In the genomic region with DNA sequence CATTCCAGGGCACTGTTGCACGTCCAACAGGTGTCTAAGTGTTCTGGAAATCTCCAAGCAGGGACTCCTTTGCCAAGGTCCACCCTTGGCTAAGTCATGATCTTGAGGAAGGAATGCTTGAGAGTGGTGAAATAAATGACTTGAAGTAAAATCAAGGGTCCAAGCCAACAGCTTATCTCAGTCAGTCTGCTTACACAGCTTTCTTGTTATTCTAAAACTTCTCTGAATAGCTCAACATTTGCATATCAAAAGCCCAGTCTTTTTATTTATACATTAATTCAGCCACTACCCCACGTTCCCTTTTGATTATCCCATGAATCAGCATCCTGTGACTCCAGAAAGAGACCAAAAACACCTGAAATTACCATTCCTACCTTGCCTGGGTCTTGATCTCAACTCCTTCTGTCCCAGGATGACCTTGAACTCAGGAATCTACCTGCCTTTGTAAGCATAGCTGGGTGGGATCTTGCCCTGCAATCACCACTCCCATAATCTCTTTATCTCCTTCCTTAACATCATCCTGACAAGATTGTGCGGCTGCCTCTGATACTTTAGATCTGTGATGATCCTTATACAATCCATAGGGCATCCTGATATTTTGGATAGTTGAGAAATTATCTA, we compare ENCODE assay signal across 27 mouse cellular contexts. TPM values are rescaled to one million over a fixed set of nuclear protein-coding genes. Genes with fewer than 3 reads are reported as not detected.
DNase-seq lines count a peak whose midpoint lies in the region; ATAC-seq and TF ChIP-seq lines count a peak whose summit lies in the region.
"Had no signal": no experiment of that assay in that cellular context is flagged by ENCODE, and none has a peak within 500 bp of the region (broad histone marks: within the 10 kb centered on the region; RNA-seq: fewer than 3 reads in every experiment).

No protein-coding gene starts in this region.

- H3K4me3 ChIP-seq in heart, embryonic 11.5 days (ENCODE audit: low read depth, low read length): no peak overlapping the region
- H3K4me3 ChIP-seq in ES-Bruce4 (ENCODE audit: low read depth, low read length) (no peak overlapping the region), ES-E14 (ENCODE audit: insufficient read depth in 1 of 2, low read depth in 1 of 2, low read length in 2 of 2, poor library complexity in 1 of 2, severe bottlenecking in 1 of 2) (no peak overlapping the region)
- H3K4me3 ChIP-seq in forebrain, postnatal 0 days (ENCODE audit: low read depth, low read length): no peak overlapping the region
- no peak overlapping the region for H3K4me3 ChIP-seq in hindbrain, postnatal 0 days (ENCODE audit: low read length)
- H3K4me3 ChIP-seq: embryonic facial prominence, embryonic 13.5 days; embryonic facial prominence, embryonic 15.5 days; erythroblast, embryonic 14.5 days; forebrain, embryonic 10.5 days; forebrain, embryonic 12.5 days had no signal

- no peak overlapping the region for H3K9ac ChIP-seq in heart, embryonic 11.5 days (ENCODE audit: low read depth, low read length)
- no peak overlapping the region for H3K9ac ChIP-seq in ES-Bruce4 (ENCODE audit: low read depth, poor library complexity, severe bottlenecking)
- H3K9ac ChIP-seq in ES-E14 (ENCODE audit: insufficient read depth, low read depth, low read length, poor library complexity, severe bottlenecking): no peak overlapping the region
- H3K9ac ChIP-seq in forebrain, postnatal 0 days: no peak overlapping the region
- H3K9ac ChIP-seq in hindbrain, postnatal 0 days (replicated peaks; ENCODE audit: low read length): no peak overlapping the region
- H3K9ac ChIP-seq: embryonic facial prominence, embryonic 13.5 days; embryonic facial prominence, embryonic 15.5 days; forebrain, embryonic 12.5 days had no signal

- ATAC-seq in heart, embryonic 11.5 days (replicated peaks; ENCODE audit: insufficient number of reproducible peaks, low FRiP score, low TSS enrichment): no peak
- no peak for ATAC-seq in forebrain, postnatal 0 days
- no peak for ATAC-seq in hindbrain, postnatal 0 days
- ATAC-seq: CD4-positive, CD25-positive, alpha-beta regulatory T cell, adult 4 months; forebrain, embryonic 14.5 days; forebrain, embryonic 16.5 days had no signal

- H3K9me3 ChIP-seq in heart, embryonic 11.5 days (replicated peaks; ENCODE audit: control insufficient read depth, low read length): no peaks in the 10 kb centered on the region
- H3K9me3 ChIP-seq in ES-Bruce4 (replicated peaks; ENCODE audit: control insufficient read depth, insufficient read depth, low read length, poor library complexity, severe bottlenecking) (peaks cover 4% of the 10 kb centered on the region; the same call in 1 of the 2 replicates), ES-E14 (ENCODE audit: control insufficient read depth, insufficient read depth, low read depth, low read length) (no peaks in the 10 kb centered on the region)
- H3K9me3 ChIP-seq in forebrain, postnatal 0 days (ENCODE audit: low read length): no peaks in the 10 kb centered on the region
- 0 out of 2 replicates have a peak, but pooled peaks cover 4% of the 10 kb centered on the region for H3K9me3 ChIP-seq in hindbrain, postnatal 0 days (ENCODE audit: low read length)
- H3K9me3 ChIP-seq: embryonic facial prominence, embryonic 13.5 days; embryonic facial prominence, embryonic 15.5 days; forebrain, embryonic 10.5 days; forebrain, embryonic 12.5 days had no signal

- TF ChIP-seq EP300 in ES-Bruce4 (IDR thresholded peaks at IDR 0.05; ENCODE audit: insufficient read depth, low read depth, low read length): peak; percentile 53; the same call in 1 of the 2 replicates

- no peaks in the 10 kb centered on the region for H3K27me3 ChIP-seq in heart, embryonic 11.5 days (ENCODE audit: control insufficient read depth, insufficient read depth, low read length)
- H3K27me3 ChIP-seq in ES-Bruce4 (ENCODE audit: control insufficient read depth, insufficient read depth, low read length, poor library complexity, severe bottlenecking): no peaks in the 10 kb centered on the region
- H3K27me3 ChIP-seq in forebrain, postnatal 0 days (ENCODE audit: insufficient read depth, low read length): no peaks in the 10 kb centered on the region
- H3K27me3 ChIP-seq in hindbrain, postnatal 0 days (ENCODE audit: insufficient read depth, low read length): no peaks in the 10 kb centered on the region
- H3K27me3 ChIP-seq: CH12.LX; embryonic facial prominence, embryonic 13.5 days; embryonic facial prominence, embryonic 15.5 days; forebrain, embryonic 12.5 days had no signal

- no peak for TF ChIP-seq CTCF in ES-Bruce4 (IDR thresholded peaks at IDR 0.05; ENCODE audit: low read depth, low read length)
- no peak for TF ChIP-seq CTCF in forebrain, postnatal 0 days (IDR thresholded peaks at IDR 0.05; ENCODE audit: low read depth)
- no peak for TF ChIP-seq CTCF in hindbrain, postnatal 0 days (IDR thresholded peaks at IDR 0.05; ENCODE audit: low read depth)

- H3K4me2 ChIP-seq in heart, embryonic 11.5 days: no peak overlapping the region
- no peak overlapping the region for H3K4me2 ChIP-seq in forebrain, postnatal 0 days (ENCODE audit: low read depth)
- H3K4me2 ChIP-seq in hindbrain, postnatal 0 days (ENCODE audit: low read depth, low read length): no peak overlapping the region
- H3K4me2 ChIP-seq: embryonic facial prominence, embryonic 13.5 days; embryonic facial prominence, embryonic 15.5 days; forebrain, embryonic 12.5 days had no signal

- H3K36me3 ChIP-seq in heart, embryonic 11.5 days (ENCODE audit: control insufficient read depth, insufficient read depth, low read length): no peaks in the 10 kb centered on the region
- H3K36me3 ChIP-seq in ES-Bruce4 (ENCODE audit: control insufficient read depth, insufficient read depth, low read length, poor library complexity, severe bottlenecking) (no peaks in the 10 kb centered on the region), ES-E14 (ENCODE audit: control insufficient read depth, insufficient read depth, low read length, poor library complexity, severe bottlenecking) (no peaks in the 10 kb centered on the region)
- H3K36me3 ChIP-seq in forebrain, postnatal 0 days (ENCODE audit: insufficient read depth): no peaks in the 10 kb centered on the region
- H3K36me3 ChIP-seq in hindbrain, postnatal 0 days (ENCODE audit: insufficient read depth, low read length): no peaks in the 10 kb centered on the region
- H3K36me3 ChIP-seq: embryonic facial prominence, embryonic 13.5 days; embryonic facial prominence, embryonic 15.5 days; forebrain, embryonic 10.5 days; forebrain, embryonic 12.5 days had no signal

- WGBS in heart, embryonic 11.5 days (ENCODE audit: insufficient replicate concordance): 75% methylated on average over 3 of the region's 3 CpGs
- 59% methylated on average over 3 of the region's 3 CpGs for WGBS in forebrain, postnatal 0 days
- WGBS in hindbrain, postnatal 0 days: 60% methylated on average over 3 of the region's 3 CpGs

- H3K27ac ChIP-seq in heart, embryonic 11.5 days (ENCODE audit: low read depth, low read length): no peak overlapping the region
- H3K27ac ChIP-seq in ES-Bruce4 (ENCODE audit: insufficient read depth, low read length) (peak overlapping the region; percentile 94), ES-E14 (ENCODE audit: insufficient read depth, low read depth, low read length, poor library complexity, severe bottlenecking) (peak overlapping the region; percentile 95)
- H3K27ac ChIP-seq in forebrain, postnatal 0 days (ENCODE audit: low read depth, low read length): no peak overlapping the region
- H3K27ac ChIP-seq in hindbrain, postnatal 0 days: no peak overlapping the region
- H3K27ac ChIP-seq: embryonic facial prominence, embryonic 13.5 days; embryonic facial prominence, embryonic 15.5 days; forebrain, embryonic 10.5 days; forebrain, embryonic 12.5 days had no signal

- H3K4me1 ChIP-seq in heart, embryonic 11.5 days (ENCODE audit: control insufficient read depth, insufficient read depth, low read length): no peaks in the 10 kb centered on the region
- peaks cover 4% of the 10 kb centered on the region for H3K4me1 ChIP-seq in ES-Bruce4 (ENCODE audit: control insufficient read depth, insufficient read depth, low read length)
- H3K4me1 ChIP-seq in ES-E14 (ENCODE audit: control insufficient read depth in 2 of 2, insufficient read depth in 2 of 2, low read length in 2 of 2, poor library complexity in 1 of 2): peaks cover 7 to 13% of the 10 kb centered on the region in 2 experiments; a peak in 2 of 4 replicates
- no peaks in the 10 kb centered on the region for H3K4me1 ChIP-seq in forebrain, postnatal 0 days (ENCODE audit: insufficient read depth)
- no peaks in the 10 kb centered on the region for H3K4me1 ChIP-seq in hindbrain, postnatal 0 days (ENCODE audit: insufficient read depth, low read length)
- H3K4me1 ChIP-seq: embryonic facial prominence, embryonic 15.5 days; forebrain, embryonic 10.5 days; forebrain, embryonic 12.5 days had no signal

- in situ Hi-C loops in ES-E14 (cut with MboI; ENCODE audit: low sequenced_read_pairs in 2 of 2, unreplicated experiment in 2 of 2): no loop called here

- TF ChIP-seq POLR2A in ES-Bruce4 (IDR thresholded peaks at IDR 0.05; ENCODE audit: insufficient read depth, low read length): no peak

- peak; percentile 53 for DNase-seq in heart, adult 11 months
- DNase-seq in ES-E14 (ENCODE audit: low read depth, low spot score) (peak; percentile 56), ZHBTc4 (ENCODE audit: low read depth, low spot score) (peak; percentile 74)
- no peak for DNase-seq in forebrain, postnatal 0 days
- DNase-seq in hindbrain, postnatal 0 days (ENCODE audit: low spot score): no peak
- DNase-seq: adrenal gland, adult 2 months; adrenal gland, postnatal 10 days; adrenal gland, postnatal 25 days; B cell, adult 2 months; cerebellum, adult 11 months; cerebellum, adult 2 months; cerebellum, adult 9-10 months; cerebellum, postnatal 10 days; cerebellum, postnatal 25 days; embryo, embryonic 11 days had no signal

TF ChIP-seq in ES-E14, 5 proteins besides CTCF, POLR2A, EP300 and RAD21:
- TF ChIP-seq MAFK (IDR thresholded peaks at IDR 0.05; ENCODE audit: insufficient read depth, low read depth, low read length) (0 out of 2 replicates have a peak, but pooled peaks have one; percentile 44), ZNF384 (IDR thresholded peaks at IDR 0.05; ENCODE audit: low read depth, low read length) (no peak), HCFC1 (IDR thresholded peaks at IDR 0.05; ENCODE audit: borderline replicate concordance, insufficient read depth, low read length) (no peak), ZC3H11A (IDR thresholded peaks at IDR 0.05; ENCODE audit: borderline replicate concordance, low read depth, low read length) (no peak), CHD2 (IDR thresholded peaks at IDR 0.05; ENCODE audit: low read depth, low read length) (no peak; the same call in 1 of the 2 replicates)
TF ChIP-seq in ES-E14: peak in this region for 1.

RNA-seq across cellular contexts. Expression of gene Sestd1, which starts 57.5 kb away (rescaled TPM):
- polyA plus RNA-seq in heart, embryonic 11.5 days (2014; fragmentation: Nextera tagmentation; extraction: Ambion mirVana): 12.9 and 15.8 TPM in 2 replicates
- polyA plus RNA-seq in ES-Bruce4 (2011; ENCODE audit: insufficient read depth, insufficient read length, low read depth, missing spikeins): 23.5 and 27.2 TPM in 2 replicates
- 11.4 and 12.4 TPM in 2 replicates for total RNA-seq in ES-E14 (2012; rRNA removed)
- total RNA-seq in forebrain, postnatal 0 days (2014; rRNA removed): 59.6 and 59.9 TPM in 2 replicates
- 21.7 and 28.1 TPM in 2 replicates for polyA plus RNA-seq in forebrain, postnatal 0 days (2015; fragmentation: Nextera tagmentation; extraction: Ambion mirVana)
- total RNA-seq in hindbrain, postnatal 0 days (2014; rRNA removed): 40.8 and 41.3 TPM in 2 replicates
- 21.0 and 22.8 TPM in 2 replicates for polyA plus RNA-seq in hindbrain, postnatal 0 days (2015; fragmentation: Nextera tagmentation; extraction: Ambion mirVana)
- total RNA-seq: CH12.LX, MEL had no signal
- polyA plus RNA-seq: erythroblast, embryonic 14.5 days had no signal

Comparison
In these comparisons a context has a peak if more than half of its experiments do, and no peak if none do; other contexts are left out.
1. DNase-seq: peak in heart, adult 11 months (single experiment), ES-E14 (single experiment) and ZHBTc4 (single experiment); none in forebrain, postnatal 0 days (single experiment) and hindbrain, postnatal 0 days (single experiment).
2. H3K27ac ChIP-seq: peak in ES-Bruce4 (single experiment) and ES-E14 (single experiment); none in heart, embryonic 11.5 days (single experiment), forebrain, postnatal 0 days (single experiment) and hindbrain, postnatal 0 days (single experiment).